Mouse (Mus musculus) bone marrow, adult 2 months (tissue): ENCODE results near the gene Hacd3. TPM values are rescaled to one million over a fixed set of nuclear protein-coding genes. Genes with fewer than 3 reads are reported as not detected.

ENCODE experiments used
- H3K27ac ChIP-seq: fragments of 200-500 bp; 2 replicates; pipeline ENCODE4 v1.5.1; 2012; ENCODE audit warnings: low read depth, mild to moderate bottlenecking, control low read depth, inconsistent platforms, low read length; ENCODE audit not compliant: control insufficient read depth, poor library complexity, insufficient read depth
- H3K4me1 ChIP-seq: fragments of 200-500 bp; 2 replicates; pipeline ENCODE4 v1.6.1; 2011; ENCODE audit warnings: low read length; ENCODE audit not compliant: control insufficient read depth, insufficient read depth
- H3K4me3 ChIP-seq: fragments of 200-500 bp; replicated peaks from 2 replicates; pipeline ENCODE3; 2011; ENCODE audit warnings: mild to moderate bottlenecking, low read depth, low read length, control low read depth; ENCODE audit not compliant: control insufficient read depth
- CTCF ChIP-seq: fragments of 200-500 bp; IDR thresholded peaks from 2 replicates; pipeline ENCODE4 v1.5.1; 2011; ENCODE audit warnings: low read length, control low read depth; ENCODE audit not compliant: control insufficient read depth, insufficient read depth
- POLR2A ChIP-seq: fragments of 200-500 bp; IDR thresholded peaks from 2 replicates; pipeline ENCODE4 v1.6.1; 2011; ENCODE audit warnings: low read depth, mild to moderate bottlenecking, control low read depth, low read length, borderline replicate concordance; ENCODE audit not compliant: control insufficient read depth
- WGBS: fragments of 180-500 bp; shearing (Covaris S2); methylation state at CpG from one replicate; pipeline ENCODE4 v1.1.7; 2018; 5-methylcytosine and 5-hydroxymethylcytosine counted together
- polyA plus RNA-seq: library from polyadenylated mRNA; stranded (reverse); fragments of >200 nt; gene quantifications from 2 replicates; pipeline ENCODE4 v1.2.4, GENCODE M21; 2011; ENCODE audit warnings: low replicate concordance; ENCODE audit not compliant: missing spikeins, insufficient read depth, insufficient read length

The Hacd3 gene
- polyA plus RNA-seq, 1 experiment: 18.0 TPM

GRCm38 (mm10) chr9:64937491-64937890 lies 84.0 kb downstream of the Hacd3 start:
- Histone ChIP-seq H3K4me3 (no peak overlapping the region), H3K27ac (no peak overlapping the region), H3K4me1 (no peaks in the 10 kb centered on the region; the same call in 1 of the 2 replicates)
- no peak for TF ChIP-seq CTCF
- TF ChIP-seq POLR2A: no peak
- WGBS: 54% methylated on average over 5 of the region's 5 CpGs

Other genes starting within 250 kb of the Hacd3 start
- 77.2 and 86.3 TPM in 2 replicates for gene Dennd4a, start 210.4 kb downstream of the Hacd3 start, polyA plus RNA-seq
- 0.25 TPM in 1 of 2 replicates, not detected in the other for gene Slc24a1, start 70.1 kb downstream of the Hacd3 start, polyA plus RNA-seq
- 7.7 and 9.0 TPM in 2 replicates for gene Ints14, start 60.8 kb downstream of the Hacd3 start, polyA plus RNA-seq
- gene Dpp8, start 10.7 kb upstream of the Hacd3 start, polyA plus RNA-seq: 23.7 and 25.9 TPM in 2 replicates
- 0.32 TPM in 1 of 2 replicates, not detected in the other for gene Igdcc4, start 79.8 kb upstream of the Hacd3 start, polyA plus RNA-seq
- gene Igdcc3, start 119.5 kb upstream of the Hacd3 start, polyA plus RNA-seq: not detected in 2 replicates
- gene Parp16, start 173.7 kb upstream of the Hacd3 start, polyA plus RNA-seq: 4.3 and 7.0 TPM in 2 replicates
- 0.40 TPM in 1 of 2 replicates, not detected in the other for gene Cilp, start 243.5 kb upstream of the Hacd3 start, polyA plus RNA-seq